Mouse (Mus musculus) kidney, postnatal 0 days (tissue): ENCODE results near the gene Hpf1. TPM values are rescaled to one million over a fixed set of nuclear protein-coding genes. Genes with fewer than 3 reads are reported as not detected.

Experiments
- ATAC-seq: fragments of 200-750 bp; cut with Nextera tagmentation; replicated peaks from 2 replicates; pipeline ENCODE4 v1.8.0; 2017; ENCODE audit warnings: low read depth, moderate number of reproducible peaks, moderate TSS enrichment, moderate library complexity; ENCODE audit not compliant: low FRiP score
- DNase-seq: peaks from one replicate; pipeline ENCODE4 v3.0.0-alpha.2; 2016; ENCODE audit warnings: low spot score
- H3K27ac ChIP-seq: fragments of 300-500 bp; sonication (generic); 2 replicates; pipeline ENCODE4 v1.5.1; 2014; ENCODE audit warnings: mild to moderate bottlenecking
- H3K27me3 ChIP-seq: fragments of 300-500 bp; sonication (generic); 2 replicates; pipeline ENCODE4 v1.6.1; 2014; ENCODE audit warnings: low read length, mixed read lengths; ENCODE audit not compliant: insufficient read depth
- H3K36me3 ChIP-seq: fragments of 300-500 bp; sonication (generic); 2 replicates; pipeline ENCODE4 v1.6.1; 2014; ENCODE audit warnings: low read length, mixed read lengths; ENCODE audit not compliant: insufficient read depth
- H3K4me1 ChIP-seq: fragments of 300-500 bp; sonication (generic); replicated peaks from 2 replicates; pipeline ENCODE4 v1.6.1; 2014; ENCODE audit warnings: antibody characterized with exemption, low read length, mixed read lengths; ENCODE audit not compliant: insufficient read depth
- H3K4me2 ChIP-seq: fragments of 300-500 bp; sonication (generic); 2 replicates; pipeline ENCODE4 v1.6.1; 2014; ENCODE audit warnings: mild to moderate bottlenecking, low read length, moderate library complexity, mixed read lengths
- H3K4me3 ChIP-seq: fragments of 300-500 bp; sonication (generic); replicated peaks from 2 replicates; pipeline ENCODE4 v1.5.1; 2014; ENCODE audit warnings: low read depth, low read length
- H3K9ac ChIP-seq: fragments of 300-500 bp; sonication (generic); 2 replicates; pipeline ENCODE4 v1.6.1; 2014; ENCODE audit warnings: low read depth, low read length
- H3K9me3 ChIP-seq: fragments of 300-500 bp; sonication (generic); replicated peaks from 2 replicates; pipeline ENCODE4 v1.6.1; 2016; ENCODE audit warnings: low read length, inconsistent platforms, mixed read lengths
- CTCF ChIP-seq: IDR thresholded peaks from 2 replicates; pipeline ENCODE4 v1.5.1; 2016; ENCODE audit warnings: antibody characterized with exemption, low read depth, mild to moderate bottlenecking, moderate library complexity
- WGBS: fragments of 180-500 bp; shearing (Covaris S2); extraction: QIAGEN DNeasy Blood & Tissue Kit; methylation state at CpG from one replicate; pipeline ENCODE4 v1.1.7; 2014; 5-methylcytosine and 5-hydroxymethylcytosine counted together
- polyA plus RNA-seq: library from polyadenylated mRNA; unstranded; fragments of >200 nt; fragmentation: Nextera tagmentation; extraction: Ambion mirVana; gene quantifications from 2 replicates; pipeline ENCODE4 v1.2.1, GENCODE M21; 2015

The Hpf1 gene
- polyA plus RNA-seq = 88.4 and 104 TPM in 2 replicates

GRCm38 (mm10) chr8:60889843-60890519, at the start of gene Hpf1:
Gene Hpf1 (plus strand): TSS chr8:60890418.
- peak; percentile 100 for ATAC-seq
- peak within 1 kb of the TSS; percentile 72 for H3K9ac ChIP-seq
- 0 out of 2 replicates have a peak within 1 kb of the TSS, but pooled peaks have one; percentile 50 for H3K27ac ChIP-seq
- peak within 1 kb of the TSS; percentile 73 for H3K4me2 ChIP-seq
- H3K36me3 ChIP-seq = no peaks in the 10 kb centered on the region
- H3K27me3 ChIP-seq = no peaks in the 10 kb centered on the region
- TF ChIP-seq CTCF = 0 out of 2 replicates have a peak, but pooled peaks have one; percentile 3
- DNase-seq = peak; percentile 98
- 6% methylated on average over 39 of the region's 43 CpGs for WGBS
- peaks cover 3% of the 10 kb centered on the region; the same call in 1 of the 2 replicates for H3K4me1 ChIP-seq
- H3K4me3 ChIP-seq = peak within 1 kb of the TSS; percentile 84
- H3K9me3 ChIP-seq = no peaks in the 10 kb centered on the region

GRCm38 (mm10) chr8:60842388-60842787, 47.8 kb upstream of the Hpf1 start:
- TF ChIP-seq CTCF = no peak
- H3K9ac ChIP-seq = no peak overlapping the region
- 73% methylated on average over 6 of the region's 6 CpGs for WGBS

GRCm38 (mm10) chr8:60857559-60857958, 32.7 kb upstream of the Hpf1 start:
- DNase-seq = no peak
- Histone ChIP-seq H3K9ac (no peak overlapping the region), H3K4me2 (no peak overlapping the region), H3K36me3 (no peaks in the 10 kb centered on the region), H3K27ac (no peak overlapping the region), H3K27me3 (no peaks in the 10 kb centered on the region), H3K4me3 (no peak overlapping the region), H3K9me3 (no peaks in the 10 kb centered on the region), H3K4me1 (no peaks in the 10 kb centered on the region)
- no peak for ATAC-seq
- TF ChIP-seq CTCF = no peak

More at GRCm38 (mm10) chr8:60842388-60842787, 47.8 kb upstream of the Hpf1 start:
- H3K27me3 ChIP-seq = no peaks in the 10 kb centered on the region
- no peaks in the 10 kb centered on the region for H3K4me1 ChIP-seq
- no peak overlapping the region for H3K27ac ChIP-seq
- ATAC-seq = no peak
- H3K4me2 ChIP-seq = no peak overlapping the region
- H3K4me3 ChIP-seq = no peak overlapping the region
- DNase-seq = no peak
- H3K36me3 ChIP-seq = no peaks in the 10 kb centered on the region
- H3K9me3 ChIP-seq = no peaks in the 10 kb centered on the region

GRCm38 (mm10) chr8:60858091-60858490, 32.1 kb upstream of the Hpf1 start:
- Histone ChIP-seq H3K9ac (no peak overlapping the region), H3K4me2 (no peak overlapping the region), H3K4me3 (no peak overlapping the region), H3K9me3 (no peaks in the 10 kb centered on the region), H3K27ac (no peak overlapping the region), H3K27me3 (no peaks in the 10 kb centered on the region), H3K36me3 (no peaks in the 10 kb centered on the region), H3K4me1 (no peaks in the 10 kb centered on the region)
- no peak for TF ChIP-seq CTCF
- no peak for ATAC-seq
- DNase-seq = no peak

GRCm38 (mm10) chr8:60858911-60859476, 31.2 kb upstream of the Hpf1 start:
- DNase-seq (no peak), ATAC-seq (no peak)
- H3K4me2 ChIP-seq = no peak overlapping the region
- H3K9ac ChIP-seq = no peak overlapping the region
- H3K27me3 ChIP-seq = no peaks in the 10 kb centered on the region
- no peaks in the 10 kb centered on the region for H3K4me1 ChIP-seq
- no peak overlapping the region for H3K27ac ChIP-seq
- H3K9me3 ChIP-seq = no peaks in the 10 kb centered on the region
- 75% methylated on average over 4 of the region's 4 CpGs for WGBS
- H3K4me3 ChIP-seq = no peak overlapping the region
- no peaks in the 10 kb centered on the region for H3K36me3 ChIP-seq
- no peak for TF ChIP-seq CTCF

GRCm38 (mm10) chr8:60859605-60860004, 30.6 kb upstream of the Hpf1 start:
- TF ChIP-seq CTCF = no peak
- Histone ChIP-seq H3K9me3 (no peaks in the 10 kb centered on the region), H3K4me1 (no peaks in the 10 kb centered on the region), H3K4me3 (no peak overlapping the region), H3K27me3 (no peaks in the 10 kb centered on the region), H3K9ac (no peak overlapping the region), H3K27ac (no peak overlapping the region), H3K4me2 (no peak overlapping the region), H3K36me3 (no peaks in the 10 kb centered on the region)
- DNase-seq (no peak), ATAC-seq (no peak)
- WGBS = 59% methylated on average over 9 of the region's 9 CpGs
